Mouse (Mus musculus) ES-Bruce4 (cell line): Measurements from ENCODE around the gene Ccr1. TPM values are rescaled to one million over a fixed set of nuclear protein-coding genes. Genes with fewer than 3 reads are reported as not detected.

ENCODE experiments used
- H3K27ac ChIP-seq: 2 replicates; pipeline ENCODE4 v1.5.1; 2012; ENCODE audit warnings: low read length, inconsistent platforms; ENCODE audit not compliant: insufficient read depth
- H3K27me3 ChIP-seq: 2 replicates; pipeline ENCODE4 v1.6.1; 2012; ENCODE audit warnings: mild to moderate bottlenecking, low read length, inconsistent platforms; ENCODE audit not compliant: control insufficient read depth, poor library complexity, insufficient read depth, severe bottlenecking
- H3K36me3 ChIP-seq: 2 replicates; pipeline ENCODE4 v1.6.1; 2012; ENCODE audit warnings: inconsistent platforms, mild to moderate bottlenecking, low read length, moderate library complexity; ENCODE audit not compliant: control insufficient read depth, poor library complexity, insufficient read depth, severe bottlenecking
- H3K4me1 ChIP-seq: one replicate; pipeline ENCODE4 v1.8.1; 2011; ENCODE audit warnings: low read length; ENCODE audit not compliant: control insufficient read depth, insufficient read depth
- H3K4me3 ChIP-seq: 2 replicates; pipeline ENCODE4 v1.5.1; 2011; ENCODE audit warnings: low read depth, mild to moderate bottlenecking, low read length
- H3K9ac ChIP-seq: 2 replicates; pipeline ENCODE4 v1.6.1; 2012; ENCODE audit warnings: low read depth, mild to moderate bottlenecking, inconsistent platforms; ENCODE audit not compliant: poor library complexity, severe bottlenecking
- H3K9me3 ChIP-seq: replicated peaks from 2 replicates; pipeline ENCODE4 v1.6.1; 2012; ENCODE audit warnings: mild to moderate bottlenecking, low read length, inconsistent platforms; ENCODE audit not compliant: control insufficient read depth, poor library complexity, insufficient read depth, severe bottlenecking
- CTCF ChIP-seq: IDR thresholded peaks from one replicate; pipeline ENCODE4 v1.8.1; 2011; ENCODE audit warnings: low read depth, low read length
- EP300 ChIP-seq: IDR thresholded peaks from 2 replicates; pipeline ENCODE4 v1.6.1; 2011; ENCODE audit warnings: low read depth, low read length; ENCODE audit not compliant: insufficient read depth
- POLR2A ChIP-seq: IDR thresholded peaks from one replicate; pipeline ENCODE4 v1.8.1; 2011; ENCODE audit warnings: low read length; ENCODE audit not compliant: insufficient read depth
- polyA plus RNA-seq: library from polyadenylated mRNA; stranded (reverse); fragments of >200 nt; gene quantifications from 2 replicates; pipeline ENCODE4 v1.2.4, GENCODE M21; 2011; ENCODE audit warnings: low read depth; ENCODE audit not compliant: missing spikeins, insufficient read depth, insufficient read length

The Ccr1 gene
- polyA plus RNA-seq, 1 experiment = not detected

DNA sequence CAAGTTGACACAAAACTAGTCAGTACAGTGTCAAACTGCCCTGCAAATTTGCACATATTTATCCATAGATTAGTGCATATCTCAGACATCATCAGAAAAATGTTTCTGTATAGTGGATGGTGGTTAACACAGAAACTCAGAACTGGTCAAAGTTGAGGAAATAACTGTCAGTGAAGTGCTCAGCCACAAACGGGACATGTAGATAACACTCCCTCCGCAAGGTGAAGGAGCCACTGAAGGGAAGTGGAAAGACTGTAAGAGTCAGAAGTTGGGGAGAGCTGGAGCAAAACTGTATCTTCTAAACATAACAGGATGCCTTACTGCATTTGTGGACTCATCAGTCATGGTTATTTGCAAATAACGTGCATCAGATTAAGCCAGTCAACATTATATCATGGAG, 29.2 kb upstream of the Ccr1 start:
- no peaks in the 10 kb centered on the region for H3K27me3 ChIP-seq
- H3K9me3 ChIP-seq = no peaks in the 10 kb centered on the region
- no peaks in the 10 kb centered on the region for H3K36me3 ChIP-seq
- TF ChIP-seq EP300 (no peak), POLR2A (no peak), CTCF (no peak)
- H3K4me1 ChIP-seq = no peaks in the 10 kb centered on the region
- no peak overlapping the region for H3K9ac ChIP-seq
- no peak overlapping the region for H3K4me3 ChIP-seq
- no peak overlapping the region for H3K27ac ChIP-seq

DNA sequence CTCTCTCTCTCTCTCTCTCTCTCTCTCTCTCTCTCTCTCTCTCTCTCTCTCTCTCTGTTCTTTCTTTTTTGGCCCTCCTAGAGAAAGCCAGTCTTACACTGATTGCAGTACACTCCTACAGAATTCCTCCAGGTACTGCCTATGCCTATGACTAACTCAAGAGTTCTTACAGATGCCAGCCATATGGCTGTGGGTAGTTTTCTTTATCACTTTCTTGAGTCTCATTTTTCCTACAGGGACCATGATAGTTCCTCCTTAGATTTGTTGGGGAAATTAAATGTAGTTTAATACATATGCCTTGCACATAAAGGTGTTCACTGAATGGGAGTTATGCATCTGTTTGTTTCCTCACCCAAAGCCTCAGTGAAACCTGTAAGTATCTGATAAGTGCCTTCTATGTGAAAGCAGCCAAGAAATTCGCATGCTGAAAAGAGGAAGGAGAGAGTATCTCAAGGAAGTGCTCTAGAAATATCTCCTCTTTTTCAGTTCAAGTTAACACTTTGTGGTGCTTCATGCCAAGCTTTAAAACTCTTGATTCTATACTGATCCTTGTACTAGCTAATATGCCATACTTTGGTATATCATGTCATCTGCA, 22.9 kb upstream of the Ccr1 start:
- TF ChIP-seq POLR2A (no peak), EP300 (no peak), CTCF (no peak)
- Histone ChIP-seq H3K4me1 (no peaks in the 10 kb centered on the region), H3K9me3 (no peaks in the 10 kb centered on the region), H3K27ac (no peak overlapping the region), H3K36me3 (no peaks in the 10 kb centered on the region), H3K27me3 (no peaks in the 10 kb centered on the region), H3K9ac (no peak overlapping the region), H3K4me3 (no peak overlapping the region)

DNA sequence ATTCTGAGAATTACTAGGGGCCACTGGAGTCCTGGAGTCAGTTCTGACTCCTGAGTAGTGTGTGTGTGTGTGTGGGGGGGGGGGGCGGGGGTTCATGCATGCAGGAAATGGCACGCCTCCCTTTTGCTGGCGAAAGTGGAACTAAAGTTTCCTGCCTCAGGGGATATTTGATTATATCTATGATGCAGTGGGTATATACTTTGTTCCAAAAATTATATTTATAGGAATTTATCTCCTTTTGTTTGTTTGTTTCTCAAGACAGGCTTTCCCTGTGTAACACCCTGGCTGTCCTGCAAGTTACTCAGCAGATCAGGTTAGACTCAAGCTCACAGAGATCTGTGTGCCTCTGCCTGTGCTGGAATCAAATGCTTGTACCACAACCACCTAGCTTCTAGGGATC, 21.2 kb upstream of the Ccr1 start:
- TF ChIP-seq CTCF (no peak), EP300 (no peak), POLR2A (no peak)
- no peak overlapping the region for H3K9ac ChIP-seq
- H3K27ac ChIP-seq = no peak overlapping the region
- no peaks in the 10 kb centered on the region for H3K27me3 ChIP-seq
- no peaks in the 10 kb centered on the region for H3K9me3 ChIP-seq
- no peaks in the 10 kb centered on the region for H3K36me3 ChIP-seq
- no peak overlapping the region for H3K4me3 ChIP-seq
- no peaks in the 10 kb centered on the region for H3K4me1 ChIP-seq

DNA sequence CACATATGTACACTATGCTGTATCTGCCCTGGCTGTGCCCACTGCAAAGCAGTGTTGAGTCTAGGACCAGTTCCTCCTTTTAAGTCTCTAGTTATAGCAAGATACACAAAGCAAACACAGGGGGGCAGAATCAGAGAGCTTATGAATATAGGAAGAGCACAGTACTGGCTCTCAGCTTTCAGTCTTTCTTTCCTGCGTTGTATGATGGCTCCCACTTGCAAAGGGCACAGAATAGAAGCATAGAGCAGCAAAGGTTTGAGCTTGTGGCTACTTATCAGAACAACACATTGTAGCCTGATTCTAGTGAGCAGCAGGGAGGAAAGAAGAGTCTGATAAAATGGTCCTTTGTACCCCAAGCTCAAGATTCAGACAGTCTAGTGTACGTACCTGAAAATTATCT, 17.7 kb upstream of the Ccr1 start:
- Histone ChIP-seq H3K4me3 (no peak overlapping the region), H3K9me3 (no peaks in the 10 kb centered on the region), H3K36me3 (no peaks in the 10 kb centered on the region), H3K27me3 (no peaks in the 10 kb centered on the region), H3K4me1 (no peaks in the 10 kb centered on the region), H3K27ac (no peak overlapping the region), H3K9ac (no peak overlapping the region)
- TF ChIP-seq POLR2A (no peak), EP300 (no peak), CTCF (no peak)

DNA sequence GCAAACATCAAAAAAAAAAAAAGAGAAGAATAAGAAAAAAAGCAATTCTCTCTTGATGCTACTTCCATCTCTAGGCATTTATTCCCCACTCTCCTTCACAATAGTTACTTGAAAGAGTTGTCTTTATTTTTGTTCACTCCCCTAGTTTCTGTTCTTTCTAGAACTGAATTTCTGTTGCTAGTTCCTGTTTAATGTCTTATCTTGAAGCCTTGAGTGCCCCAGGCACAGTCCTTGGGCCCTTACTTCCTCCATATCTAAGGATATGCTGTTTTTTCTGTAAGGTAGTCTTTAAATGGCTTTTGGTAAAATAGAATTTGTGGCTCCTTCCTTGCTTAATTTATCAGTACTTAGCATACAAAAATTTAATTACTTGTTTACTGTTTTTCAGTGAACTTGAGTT, 16.5 kb upstream of the Ccr1 start:
- TF ChIP-seq CTCF = no peak
- no peak for TF ChIP-seq EP300
- no peak for TF ChIP-seq POLR2A
- no peak overlapping the region for H3K9ac ChIP-seq
- H3K36me3 ChIP-seq = no peaks in the 10 kb centered on the region
- H3K27ac ChIP-seq = no peak overlapping the region
- H3K27me3 ChIP-seq = no peaks in the 10 kb centered on the region
- H3K4me3 ChIP-seq = no peak overlapping the region
- no peaks in the 10 kb centered on the region for H3K4me1 ChIP-seq
- no peaks in the 10 kb centered on the region for H3K9me3 ChIP-seq

DNA sequence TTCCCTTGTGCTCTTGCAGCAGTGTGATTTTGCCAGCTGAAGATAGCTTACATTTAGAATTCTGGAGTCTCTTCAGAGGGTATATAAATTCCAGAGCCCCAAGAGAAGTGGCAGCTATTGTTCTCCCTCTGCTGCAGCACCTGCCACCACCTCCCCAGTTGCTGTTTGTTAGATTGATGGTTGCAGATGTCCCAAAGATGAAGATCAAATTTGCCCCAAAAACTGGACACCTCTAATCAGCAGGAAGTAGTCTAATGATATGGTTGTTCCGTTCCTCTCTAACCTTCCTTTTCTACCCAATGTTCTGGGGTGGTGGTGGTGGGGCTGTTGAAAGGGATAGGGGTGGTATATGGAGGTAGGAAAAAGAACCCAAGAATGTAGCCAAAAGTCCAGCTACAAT, 14.2 kb upstream of the Ccr1 start:
- Histone ChIP-seq H3K9me3 (no peaks in the 10 kb centered on the region), H3K4me3 (no peak overlapping the region), H3K9ac (no peak overlapping the region), H3K4me1 (no peaks in the 10 kb centered on the region), H3K27ac (no peak overlapping the region), H3K36me3 (no peaks in the 10 kb centered on the region), H3K27me3 (no peaks in the 10 kb centered on the region)
- no peak for TF ChIP-seq EP300
- no peak for TF ChIP-seq POLR2A
- TF ChIP-seq CTCF = no peak
